ENCODE assay signal across 26 mouse cellular contexts in the genomic region with DNA sequence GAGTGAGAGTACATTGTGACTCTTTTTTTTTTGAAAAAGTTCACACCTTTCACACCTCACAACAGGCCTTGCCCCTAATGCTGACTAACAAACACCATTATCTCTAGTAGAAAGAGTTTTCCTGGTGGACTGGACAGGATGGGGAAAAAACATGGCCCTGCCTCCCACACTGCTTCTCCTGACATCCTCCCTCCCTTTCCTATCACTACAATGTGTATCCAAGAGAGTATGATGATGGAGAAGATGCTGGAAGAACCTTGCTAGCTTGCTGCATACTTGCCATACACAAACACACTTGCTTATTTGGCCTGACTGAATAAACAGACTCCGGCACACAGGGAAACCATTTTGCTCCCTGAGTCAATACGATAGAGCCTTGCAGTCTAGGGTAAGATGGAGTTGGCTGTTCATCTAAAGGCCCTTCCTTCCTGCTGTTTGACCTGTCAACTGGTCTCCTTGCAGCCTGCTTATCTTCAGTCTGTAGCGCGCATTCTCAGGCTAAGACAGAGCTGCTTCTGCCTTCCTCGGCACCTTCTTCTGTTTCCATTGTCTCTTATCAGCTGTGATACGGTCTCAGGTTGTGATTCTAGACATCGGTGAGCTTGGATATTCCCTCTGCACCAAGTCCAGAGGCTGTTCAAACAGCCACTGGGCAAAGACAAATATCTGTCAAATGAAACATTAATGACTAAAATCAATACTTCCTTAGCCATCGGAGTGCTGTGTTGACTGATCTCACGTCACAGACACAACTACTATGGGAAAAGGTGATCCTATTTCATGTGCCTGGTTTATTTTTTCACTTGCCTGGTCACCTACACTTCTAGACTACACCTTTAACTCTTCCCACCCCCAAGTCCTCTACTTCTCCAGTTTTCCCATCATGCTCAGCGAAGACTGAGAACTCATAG.
A peak's percentile ranks its signal among the peaks of the same experiment; 100 is the strongest.
DNase-seq lines count a peak whose midpoint lies in the region; ATAC-seq and TF ChIP-seq lines count a peak whose summit lies in the region.
"Had no signal": no experiment of that assay in that cellular context is flagged by ENCODE, and none has a peak within 500 bp of the region (broad histone marks: within the 10 kb centered on the region; RNA-seq: fewer than 3 reads in every experiment).

No protein-coding gene starts in this region.

- peak overlapping the region; percentile 62 for H3K27ac ChIP-seq in heart, embryonic 13.5 days (replicated peaks)
- no peak overlapping the region for H3K27ac ChIP-seq in heart, embryonic 16.5 days (ENCODE audit: low read length)
- H3K27ac ChIP-seq in heart, postnatal 0 days (ENCODE audit: low read depth), result no peak overlapping the region
- peak overlapping the region; percentile 53; the same call in 1 of the 2 replicates for H3K27ac ChIP-seq in liver, embryonic 15.5 days (replicated peaks)
- H3K27ac ChIP-seq: embryonic facial prominence, embryonic 10.5 days; embryonic facial prominence, embryonic 15.5 days; forebrain, embryonic 12.5 days; kidney, postnatal 0 days; lung, embryonic 15.5 days; neural tube, embryonic 13.5 days had no signal

- H3K4me2 ChIP-seq in heart, embryonic 13.5 days, result no peak overlapping the region
- no peak overlapping the region for H3K4me2 ChIP-seq in heart, embryonic 16.5 days (ENCODE audit: low read depth, low read length)
- no peak overlapping the region for H3K4me2 ChIP-seq in heart, postnatal 0 days (ENCODE audit: low read depth, low read length)
- peak overlapping the region; percentile 25 for H3K4me2 ChIP-seq in liver, embryonic 15.5 days
- H3K4me2 ChIP-seq: embryonic facial prominence, embryonic 15.5 days; forebrain, embryonic 12.5 days; lung, embryonic 15.5 days; midbrain, embryonic 11.5 days; neural tube, embryonic 13.5 days had no signal

- 0 out of 2 replicates have a peak, but pooled peaks have one; percentile 35 for TF ChIP-seq EP300 in heart, postnatal 0 days (IDR thresholded peaks at IDR 0.05; ENCODE audit: low read depth)

- ATAC-seq in heart, embryonic 13.5 days (ENCODE audit: extremely low read depth, insufficient number of reproducible peaks, low FRiP score, low TSS enrichment), result peak; percentile 37; the same call in 1 of the 2 replicates
- ATAC-seq in heart, embryonic 16.5 days (replicated peaks; ENCODE audit: extremely low read depth, insufficient read depth, low FRiP score), result peak; percentile 84
- ATAC-seq in heart, postnatal 0 days (ENCODE audit: insufficient read depth, low read depth), result peak; percentile 69
- peak; percentile 83 for ATAC-seq in liver, embryonic 15.5 days (ENCODE audit: insufficient read depth)
- no peak for ATAC-seq in megakaryocyte, adult 5-6 weeks (ENCODE audit: poor library complexity, severe bottlenecking)
- ATAC-seq: intestine, embryonic 16.5 days had no signal

- no peak overlapping the region for H3K9ac ChIP-seq in heart, embryonic 13.5 days
- no peak overlapping the region for H3K9ac ChIP-seq in heart, embryonic 16.5 days (ENCODE audit: low read length)
- H3K9ac ChIP-seq in heart, postnatal 0 days (replicated peaks; ENCODE audit: low read depth, low read length), result no peak overlapping the region
- H3K9ac ChIP-seq in liver, embryonic 15.5 days, result no peak overlapping the region
- H3K9ac ChIP-seq: embryonic facial prominence, embryonic 15.5 days; forebrain, embryonic 12.5 days; lung, embryonic 15.5 days; neural tube, embryonic 13.5 days had no signal

- no peaks in the 10 kb centered on the region for H3K36me3 ChIP-seq in heart, embryonic 13.5 days
- no peaks in the 10 kb centered on the region for H3K36me3 ChIP-seq in heart, embryonic 16.5 days (ENCODE audit: control insufficient read depth, insufficient read depth)
- no peaks in the 10 kb centered on the region for H3K36me3 ChIP-seq in heart, postnatal 0 days (replicated peaks; ENCODE audit: control insufficient read depth, insufficient read depth, low read length)
- H3K36me3 ChIP-seq in liver, embryonic 15.5 days (replicated peaks), result no peaks in the 10 kb centered on the region
- H3K36me3 ChIP-seq: embryonic facial prominence, embryonic 10.5 days; embryonic facial prominence, embryonic 15.5 days; forebrain, embryonic 12.5 days; lung, embryonic 15.5 days; neural tube, embryonic 13.5 days had no signal

- peaks cover 3% of the 10 kb centered on the region; the same call in 1 of the 2 replicates for H3K4me1 ChIP-seq in heart, embryonic 13.5 days
- no peaks in the 10 kb centered on the region for H3K4me1 ChIP-seq in heart, embryonic 16.5 days (ENCODE audit: control insufficient read depth, insufficient read depth, low read length)
- no peaks in the 10 kb centered on the region for H3K4me1 ChIP-seq in heart, postnatal 0 days (ENCODE audit: control insufficient read depth, insufficient read depth)
- H3K4me1 ChIP-seq in liver, embryonic 15.5 days (replicated peaks), result no peaks in the 10 kb centered on the region
- H3K4me1 ChIP-seq: embryonic facial prominence, embryonic 15.5 days; neural tube, embryonic 13.5 days had no signal

- 33% methylated on average over 10 of the region's 10 CpGs for WGBS in heart, embryonic 13.5 days
- WGBS in heart, embryonic 16.5 days, result 41% methylated on average over 10 of the region's 10 CpGs
- WGBS in heart, postnatal 0 days, result 36% methylated on average over 10 of the region's 10 CpGs
- 55% methylated on average over 10 of the region's 10 CpGs for WGBS in liver, embryonic 15.5 days (ENCODE audit: insufficient replicate concordance)

- intact Hi-C loops in left cerebral cortex, postnatal 25 days (cut with DNase I), result no loop called here

- no peaks in the 10 kb centered on the region for H3K27me3 ChIP-seq in heart, embryonic 13.5 days (replicated peaks)
- no peaks in the 10 kb centered on the region for H3K27me3 ChIP-seq in heart, embryonic 16.5 days (ENCODE audit: control insufficient read depth, insufficient read depth, low read length)
- no peaks in the 10 kb centered on the region for H3K27me3 ChIP-seq in heart, postnatal 0 days (ENCODE audit: control insufficient read depth, insufficient read depth, low read length)
- no peaks in the 10 kb centered on the region for H3K27me3 ChIP-seq in liver, embryonic 15.5 days
- H3K27me3 ChIP-seq: embryonic facial prominence, embryonic 15.5 days; forebrain, embryonic 12.5 days; lung, embryonic 15.5 days; neural tube, embryonic 13.5 days had no signal

- H3K4me3 ChIP-seq in heart, embryonic 13.5 days, result no peak overlapping the region
- no peak overlapping the region for H3K4me3 ChIP-seq in heart, embryonic 16.5 days (ENCODE audit: low read length)
- H3K4me3 ChIP-seq in heart, postnatal 0 days (ENCODE audit: low read depth, low read length), result no peak overlapping the region
- no peak overlapping the region for H3K4me3 ChIP-seq in liver, embryonic 15.5 days (replicated peaks)
- H3K4me3 ChIP-seq: embryonic facial prominence, embryonic 10.5 days; embryonic facial prominence, embryonic 15.5 days; forebrain, embryonic 12.5 days; lung, embryonic 15.5 days; neural tube, embryonic 13.5 days had no signal

- no peaks in the 10 kb centered on the region for H3K9me3 ChIP-seq in heart, embryonic 13.5 days
- H3K9me3 ChIP-seq in heart, embryonic 16.5 days (replicated peaks; ENCODE audit: control insufficient read depth, low read length), result no peaks in the 10 kb centered on the region
- H3K9me3 ChIP-seq in heart, postnatal 0 days (replicated peaks; ENCODE audit: control insufficient read depth, low read length), result no peaks in the 10 kb centered on the region
- H3K9me3 ChIP-seq in liver, embryonic 15.5 days (replicated peaks), result no peaks in the 10 kb centered on the region
- H3K9me3 ChIP-seq: embryonic facial prominence, embryonic 10.5 days; embryonic facial prominence, embryonic 15.5 days; forebrain, embryonic 12.5 days; lung, embryonic 15.5 days; neural tube, embryonic 13.5 days had no signal

- no peak for TF ChIP-seq CTCF in heart, postnatal 0 days (IDR thresholded peaks at IDR 0.05; ENCODE audit: low read depth)

- DNase-seq in heart, postnatal 4 days, result no peak
- peak; percentile 67 for DNase-seq in heart, postnatal 0 days (ENCODE audit: low spot score)
- no peak for DNase-seq in left cerebral cortex, postnatal 25 days (ENCODE audit: low spot score in 2 of 2)
- DNase-seq: adrenal gland, adult 8-10 months; B cell, adult 2 months; cerebellum, adult 8-10 months; cerebellum, postnatal 25 days; gastrocnemius, postnatal 10 days; kidney, adult 8-10 months; kidney, postnatal 4 days; left cerebral cortex, postnatal 4 days; right cerebral cortex, postnatal 4 days; thymus, adult 2 months; thymus, postnatal 4 days had no signal

Comparison
In these comparisons a context has a peak if more than half of its experiments do, and no peak if none do; other contexts are left out.
1. H3K27ac ChIP-seq: peak in heart, embryonic 13.5 days (single experiment) and liver, embryonic 15.5 days (single experiment); none in heart, embryonic 16.5 days (single experiment) and heart, postnatal 0 days (single experiment).